Mouse (Mus musculus) myocyte (in vitro differentiated cells): Measurements from ENCODE around the gene Lrrc57. TPM values are rescaled to one million over a fixed set of nuclear protein-coding genes. Genes with fewer than 3 reads are reported as not detected.

Source experiments
- H3K27me3 ChIP-seq: one replicate; pipeline ENCODE4 v1.6.1; 2011; ENCODE audit not compliant: control insufficient read depth, insufficient read depth, insufficient read length
- H3K36me3 ChIP-seq: one replicate; pipeline ENCODE4 v1.6.1; 2011; ENCODE audit not compliant: control insufficient read depth, insufficient read depth
- H3K4me2 ChIP-seq: one replicate; pipeline ENCODE4 v1.6.1; 2011; ENCODE audit warnings: low read depth, control low read depth
- H3K4me3 ChIP-seq: one replicate; pipeline ENCODE4 v1.5.1; 2011; ENCODE audit warnings: mild to moderate bottlenecking, control low read depth, moderate library complexity
- H3K79me2 ChIP-seq: one replicate; pipeline ENCODE4 v1.6.1; 2011; ENCODE audit not compliant: control insufficient read depth, insufficient read depth
- H3ac ChIP-seq: one replicate; pipeline ENCODE4 v1.6.1; 2011; ENCODE audit not compliant: control insufficient read depth, insufficient read length
- CEBPB ChIP-seq: IDR thresholded peaks from 2 replicates; pipeline ENCODE4 v1.6.1; 2011; ENCODE audit warnings: mild to moderate bottlenecking, moderate library complexity; ENCODE audit not compliant: poor library complexity, insufficient read depth, severe bottlenecking
- E2F4 ChIP-seq: IDR thresholded peaks from one replicate; pipeline ENCODE4 v1.6.1; 2011; ENCODE audit warnings: mild to moderate bottlenecking, control low read depth, moderate library complexity; ENCODE audit not compliant: insufficient read depth
- MAX ChIP-seq: IDR thresholded peaks from one replicate; pipeline ENCODE4 v1.6.1; 2011; ENCODE audit warnings: low read depth, mild to moderate bottlenecking, control low read depth
- MYOD1 ChIP-seq, 3 experiments: IDR thresholded peaks; one replicate each; pipeline ENCODE4 v1.6.1; 2011; ENCODE audit warnings: control low read depth in 2 of 3, low read depth in 2 of 3, mild to moderate bottlenecking in 2 of 3, moderate library complexity in 1 of 3; ENCODE audit not compliant: insufficient read length in 2 of 3, control insufficient read depth in 1 of 3
- MYOG ChIP-seq, 3 experiments: IDR thresholded peaks; one replicate each; pipeline ENCODE4 v1.6.1; 2011; ENCODE audit warnings: control low read depth in 2 of 3, low read depth in 2 of 3, mild to moderate bottlenecking in 2 of 3; ENCODE audit not compliant: insufficient read length in 2 of 3, control insufficient read depth in 1 of 3, insufficient read depth in 1 of 3
- POLR2A ChIP-seq: IDR thresholded peaks from one replicate; pipeline ENCODE4 v1.6.1; 2011; ENCODE audit warnings: low read depth, mild to moderate bottlenecking, control low read depth, moderate library complexity; ENCODE audit not compliant: insufficient read length
- POLR2AphosphoS2 ChIP-seq: IDR thresholded peaks from one replicate; pipeline ENCODE4 v1.6.1; 2011; ENCODE audit warnings: low read depth, control low read depth; ENCODE audit not compliant: insufficient read length
- REST ChIP-seq: IDR thresholded peaks from one replicate; pipeline ENCODE4 v1.6.1; 2011; ENCODE audit warnings: mild to moderate bottlenecking, control low read depth, moderate library complexity; ENCODE audit not compliant: insufficient read depth, insufficient read length
- SRF ChIP-seq: IDR thresholded peaks from one replicate; pipeline ENCODE4 v1.6.1; 2011; ENCODE audit warnings: low read depth; ENCODE audit not compliant: control insufficient read depth, insufficient read length
- TCF12 ChIP-seq: IDR thresholded peaks from one replicate; pipeline ENCODE4 v1.6.1; 2011; ENCODE audit warnings: mild to moderate bottlenecking, control low read depth; ENCODE audit not compliant: poor library complexity, insufficient read depth, severe bottlenecking
- TCF3 ChIP-seq: IDR thresholded peaks from one replicate; pipeline ENCODE4 v1.6.1; 2011; ENCODE audit warnings: low read depth, control low read depth; ENCODE audit not compliant: insufficient read length
- USF1 ChIP-seq: IDR thresholded peaks from one replicate; pipeline ENCODE4 v1.6.1; 2011; ENCODE audit warnings: low read depth, mild to moderate bottlenecking, control low read depth, moderate library complexity
- polyA plus RNA-seq: library from polyadenylated mRNA; unstranded; fragments of >200 nt; fragmentation: generic; extraction: Trizol; gene quantifications from one replicate; pipeline ENCODE4 v1.2.1, GENCODE M21; 2012; ENCODE audit warnings: missing spikeins

Gene Lrrc57
- polyA plus RNA-seq, 1 experiment: 12.5 TPM

DNA sequence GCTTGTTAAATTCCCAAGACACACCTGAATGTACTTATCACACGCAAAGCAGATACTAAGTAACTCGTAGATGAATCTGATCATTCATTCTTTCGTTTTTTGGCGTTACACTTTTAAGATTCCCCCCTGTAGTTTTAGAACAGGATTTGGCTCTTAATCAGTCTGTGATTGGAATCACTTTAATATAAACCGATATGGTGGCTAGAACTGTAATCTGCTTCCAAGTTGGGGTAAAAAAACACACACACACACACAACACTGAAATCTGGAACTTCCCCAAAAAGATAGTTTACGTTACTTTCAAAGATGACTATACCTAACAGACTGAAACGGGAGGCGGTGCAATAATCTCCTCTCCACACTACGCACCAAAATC, 46.5 kb downstream of the Lrrc57 start:
- TF ChIP-seq E2F4 (no peak), TCF12 (no peak)
- Histone ChIP-seq H3K27me3 (no peaks in the 10 kb centered on the region), H3K4me2 (peak overlapping the region; percentile 64)

GRCm38 (mm10) chr2:120561524-120561923, 47.8 kb downstream of the Lrrc57 start:
- H3K4me2 ChIP-seq: peak overlapping the region; percentile 25
- no peak for TF ChIP-seq E2F4
- no peak for TF ChIP-seq TCF12
- TF ChIP-seq POLR2AphosphoS2: no peak
- TF ChIP-seq TCF3: no peak
- TF ChIP-seq REST: no peak
- no peak for TF ChIP-seq MYOD1 (IDR thresholded peaks at IDR 0.05; ENCODE audit: control insufficient read depth in 1 of 3, insufficient read length in 2 of 3, low read depth in 2 of 3)
- TF ChIP-seq CEBPB: no peak
- no peak for TF ChIP-seq SRF
- TF ChIP-seq USF1: no peak
- TF ChIP-seq MYOG (IDR thresholded peaks at IDR 0.05; ENCODE audit: control insufficient read depth in 1 of 3, insufficient read depth in 1 of 3, insufficient read length in 2 of 3, low read depth in 2 of 3): no peak
- TF ChIP-seq POLR2A: no peak
- no peak for TF ChIP-seq MAX

More for the DNA sequence above, 46.5 kb downstream of the Lrrc57 start:
- H3ac ChIP-seq: peak overlapping the region; percentile 84
- H3K79me2 ChIP-seq: peaks cover 54% of the 10 kb centered on the region
- H3K4me3 ChIP-seq: peak overlapping the region; percentile 65
- no peaks in the 10 kb centered on the region for H3K36me3 ChIP-seq

GRCm38 (mm10) chr2:120558813-120559212, 50.5 kb downstream of the Lrrc57 start:
- TF ChIP-seq MYOD1 (IDR thresholded peaks at IDR 0.05; ENCODE audit: control insufficient read depth in 1 of 3, insufficient read length in 2 of 3, low read depth in 2 of 3) (no peak), USF1 (no peak), MAX (no peak), MYOG (IDR thresholded peaks at IDR 0.05; ENCODE audit: control insufficient read depth in 1 of 3, insufficient read depth in 1 of 3, insufficient read length in 2 of 3, low read depth in 2 of 3) (no peak), TCF3 (no peak), REST (no peak), POLR2A (no peak), E2F4 (no peak), POLR2AphosphoS2 (no peak), CEBPB (no peak), TCF12 (no peak), SRF (no peak)
- no peak overlapping the region for H3ac ChIP-seq
- H3K27me3 ChIP-seq: no peaks in the 10 kb centered on the region
- peaks cover 4% of the 10 kb centered on the region for H3K36me3 ChIP-seq
- peaks cover 78% of the 10 kb centered on the region for H3K79me2 ChIP-seq
- H3K4me3 ChIP-seq: no peak overlapping the region
- no peak overlapping the region for H3K4me2 ChIP-seq

More at GRCm38 (mm10) chr2:120561524-120561923, 47.8 kb downstream of the Lrrc57 start:
- no peaks in the 10 kb centered on the region for H3K36me3 ChIP-seq
- no peak overlapping the region for H3K4me3 ChIP-seq
- no peaks in the 10 kb centered on the region for H3K27me3 ChIP-seq
- no peak overlapping the region for H3ac ChIP-seq
- peaks cover 65% of the 10 kb centered on the region for H3K79me2 ChIP-seq

GRCm38 (mm10) chr2:120556868-120557267, 52.5 kb downstream of the Lrrc57 start:
- peaks cover 18% of the 10 kb centered on the region for H3K36me3 ChIP-seq
- no peak for TF ChIP-seq MYOD1 (IDR thresholded peaks at IDR 0.05; ENCODE audit: control insufficient read depth in 1 of 3, insufficient read length in 2 of 3, low read depth in 2 of 3)
- TF ChIP-seq TCF12: no peak
- TF ChIP-seq REST: no peak
- TF ChIP-seq E2F4: no peak
- TF ChIP-seq POLR2AphosphoS2: no peak
- TF ChIP-seq SRF: no peak
- no peak for TF ChIP-seq CEBPB
- no peak for TF ChIP-seq MYOG (IDR thresholded peaks at IDR 0.05; ENCODE audit: control insufficient read depth in 1 of 3, insufficient read depth in 1 of 3, insufficient read length in 2 of 3, low read depth in 2 of 3)
- no peak for TF ChIP-seq POLR2A
- TF ChIP-seq MAX: no peak
- TF ChIP-seq USF1: no peak
- no peak for TF ChIP-seq TCF3

More at GRCm38 (mm10) chr2:120556868-120557267, 52.5 kb downstream of the Lrrc57 start:
- Histone ChIP-seq H3K79me2 (peaks cover 61% of the 10 kb centered on the region), H3K4me3 (no peak overlapping the region), H3ac (no peak overlapping the region), H3K4me2 (no peak overlapping the region), H3K27me3 (no peaks in the 10 kb centered on the region)

Other genes starting within 250 kb of the Lrrc57 start
- 3.8 TPM for gene Ganc, start 205.6 kb downstream of the Lrrc57 start, polyA plus RNA-seq
- gene Tmem87a, start 205.4 kb downstream of the Lrrc57 start, polyA plus RNA-seq: 12.4 TPM
- gene Capn3, start 153.5 kb downstream of the Lrrc57 start, polyA plus RNA-seq: 15.9 TPM
- gene Zfp106, start 45.7 kb downstream of the Lrrc57 start, polyA plus RNA-seq: 94.6 TPM
- 15.3 TPM for gene Snap23, start 41.8 kb downstream of the Lrrc57 start, polyA plus RNA-seq
- 4.4 TPM for gene Haus2, start 137 bp downstream of the Lrrc57 start, polyA plus RNA-seq
- gene Stard9, start 19.6 kb upstream of the Lrrc57 start, polyA plus RNA-seq: 5.1 TPM
- gene Cdan1, start 240.6 kb upstream of the Lrrc57 start, polyA plus RNA-seq: 5.0 TPM
- 2.4 TPM for gene Ttbk2, start 241.1 kb upstream of the Lrrc57 start, polyA plus RNA-seq